Mouse (Mus musculus) embryonic facial prominence, embryonic 14.5 days (tissue): ENCODE results near the gene Usp48. TPM values are rescaled to one million over a fixed set of nuclear protein-coding genes. Genes with fewer than 3 reads are reported as not detected.

Experiments
- ATAC-seq: fragments of 200-750 bp; cut with Nextera tagmentation; 2 replicates; pipeline ENCODE4 v1.8.0; 2017; ENCODE audit warnings: low read depth, moderate number of reproducible peaks, moderate TSS enrichment
- DNase-seq: peaks from one replicate; pipeline ENCODE4 v3.0.0-alpha.2; 2015; ENCODE audit warnings: low spot score
- H3K27ac ChIP-seq: fragments of 300-500 bp; sonication (generic); replicated peaks from 2 replicates; pipeline ENCODE4 v1.5.1; 2014; ENCODE audit warnings: low read depth, mild to moderate bottlenecking, low read length, moderate library complexity
- H3K27me3 ChIP-seq: fragments of 300-500 bp; sonication (generic); replicated peaks from 2 replicates; pipeline ENCODE4 v1.6.1; 2014; ENCODE audit warnings: low read length; ENCODE audit not compliant: control insufficient read depth, insufficient read depth
- H3K36me3 ChIP-seq: fragments of 300-500 bp; sonication (generic); 2 replicates; pipeline ENCODE4 v1.6.1; 2014; ENCODE audit warnings: low read length, mixed read lengths; ENCODE audit not compliant: control insufficient read depth, insufficient read depth
- H3K4me1 ChIP-seq: fragments of 300-500 bp; sonication (generic); 2 replicates; pipeline ENCODE4 v1.6.1; 2014; ENCODE audit warnings: antibody characterized with exemption, low read length; ENCODE audit not compliant: control insufficient read depth, insufficient read depth
- H3K4me2 ChIP-seq: fragments of 300-500 bp; sonication (generic); 2 replicates; pipeline ENCODE4 v1.6.1; 2014; ENCODE audit warnings: low read depth, mild to moderate bottlenecking, low read length, moderate library complexity, mixed read lengths
- H3K4me3 ChIP-seq: fragments of 300-500 bp; sonication (generic); 2 replicates; pipeline ENCODE4 v1.5.1; 2014; ENCODE audit warnings: low read depth, mild to moderate bottlenecking, low read length
- H3K9ac ChIP-seq: fragments of 300-500 bp; sonication (generic); 2 replicates; pipeline ENCODE4 v1.6.1; 2014; ENCODE audit warnings: low read depth, mild to moderate bottlenecking, low read length, moderate library complexity, mixed read lengths
- H3K9me3 ChIP-seq: fragments of 300-500 bp; sonication (generic); 2 replicates; pipeline ENCODE4 v1.6.1; 2016; ENCODE audit warnings: low read length; ENCODE audit not compliant: control insufficient read depth
- WGBS: fragments of 180-500 bp; shearing (Covaris S2); extraction: QIAGEN DNeasy Blood & Tissue Kit; methylation state at CpG from one replicate; pipeline ENCODE4 v1.1.7; 2014; 5-methylcytosine and 5-hydroxymethylcytosine counted together
- polyA plus RNA-seq: library from polyadenylated mRNA; unstranded; fragments of >200 nt; fragmentation: Nextera tagmentation; extraction: Ambion mirVana; gene quantifications from 2 replicates; pipeline ENCODE4 v1.2.1, GENCODE M21; 2014

Gene Usp48
- polyA plus RNA-seq, 1 experiment from 2014 or later: 59.8 TPM

- peaks cover 84% of the 10 kb centered on the region for H3K36me3 ChIP-seq
- DNase-seq (no peak), ATAC-seq (no peak)
- no peaks in the 10 kb centered on the region for H3K4me1 ChIP-seq
- H3K9ac ChIP-seq: no peak overlapping the region
- no peak overlapping the region for H3K27ac ChIP-seq
- no peak overlapping the region for H3K4me2 ChIP-seq
- no peak overlapping the region for H3K4me3 ChIP-seq
- 45% methylated on average over 8 of the region's 8 CpGs for WGBS
- no peaks in the 10 kb centered on the region for H3K27me3 ChIP-seq
- H3K9me3 ChIP-seq: no peaks in the 10 kb centered on the region
These were observed 34.1 kb downstream of the Usp48 start for GRCm38 (mm10) chr4:137627476-137628235.

GRCm38 (mm10) chr4:137628400-137628799, 34.8 kb downstream of the Usp48 start:
- H3K4me3 ChIP-seq: no peak overlapping the region
- no peaks in the 10 kb centered on the region for H3K9me3 ChIP-seq
- WGBS: 80% methylated on average over 6 of the region's 6 CpGs
- H3K27me3 ChIP-seq: no peaks in the 10 kb centered on the region
- no peak overlapping the region for H3K9ac ChIP-seq
- DNase-seq: no peak
- no peak overlapping the region for H3K27ac ChIP-seq
- peaks cover 84% of the 10 kb centered on the region for H3K36me3 ChIP-seq
- H3K4me2 ChIP-seq: no peak overlapping the region
- H3K4me1 ChIP-seq: no peaks in the 10 kb centered on the region
- no peak for ATAC-seq

GRCm38 (mm10) chr4:137629354-137629753, 35.8 kb downstream of the Usp48 start:
- Histone ChIP-seq H3K36me3 (peaks cover 82% of the 10 kb centered on the region), H3K4me1 (no peaks in the 10 kb centered on the region), H3K9me3 (no peaks in the 10 kb centered on the region), H3K27me3 (no peaks in the 10 kb centered on the region), H3K9ac (no peak overlapping the region), H3K4me2 (no peak overlapping the region), H3K4me3 (no peak overlapping the region), H3K27ac (no peak overlapping the region)
- 73% methylated on average over 7 of the region's 7 CpGs for WGBS
- ATAC-seq (no peak), DNase-seq (no peak)

- Histone ChIP-seq H3K9me3 (no peaks in the 10 kb centered on the region), H3K27ac (no peak overlapping the region), H3K4me3 (no peak overlapping the region), H3K36me3 (peaks cover 82% of the 10 kb centered on the region), H3K9ac (no peak overlapping the region), H3K4me1 (no peaks in the 10 kb centered on the region), H3K27me3 (no peaks in the 10 kb centered on the region), H3K4me2 (no peak overlapping the region)
- DNase-seq (no peak), ATAC-seq (no peak)
- 88% methylated on average over 2 of the region's 2 CpGs for WGBS
These were observed 36.6 kb downstream of the Usp48 start for GRCm38 (mm10) chr4:137630153-137630552.

- Histone ChIP-seq H3K4me1 (no peaks in the 10 kb centered on the region), H3K36me3 (peaks cover 83% of the 10 kb centered on the region), H3K4me3 (no peak overlapping the region), H3K9me3 (no peaks in the 10 kb centered on the region), H3K9ac (no peak overlapping the region), H3K27ac (no peak overlapping the region), H3K27me3 (no peaks in the 10 kb centered on the region), H3K4me2 (no peak overlapping the region)
- DNase-seq (no peak), ATAC-seq (no peak)
- WGBS: 78% methylated on average over 3 of the region's 3 CpGs
These were observed 38.0 kb downstream of the Usp48 start for GRCm38 (mm10) chr4:137631596-137631995.

GRCm38 (mm10) chr4:137633394-137633793, 39.8 kb downstream of the Usp48 start:
- Histone ChIP-seq H3K4me3 (no peak overlapping the region), H3K36me3 (peaks cover 95% of the 10 kb centered on the region), H3K4me2 (no peak overlapping the region), H3K9ac (no peak overlapping the region), H3K9me3 (no peaks in the 10 kb centered on the region), H3K4me1 (no peaks in the 10 kb centered on the region), H3K27me3 (no peaks in the 10 kb centered on the region), H3K27ac (no peak overlapping the region)
- DNase-seq: no peak
- WGBS: 85% methylated on average over 4 of the region's 4 CpGs
- no peak for ATAC-seq

- 82% methylated on average over 3 of the region's 3 CpGs for WGBS
- Histone ChIP-seq H3K9ac (no peak overlapping the region), H3K27ac (no peak overlapping the region), H3K4me3 (no peak overlapping the region), H3K4me1 (no peaks in the 10 kb centered on the region), H3K9me3 (no peaks in the 10 kb centered on the region), H3K27me3 (no peaks in the 10 kb centered on the region), H3K4me2 (no peak overlapping the region), H3K36me3 (peaks cover 94% of the 10 kb centered on the region)
- no peak for ATAC-seq
- no peak for DNase-seq
These were observed 43.0 kb downstream of the Usp48 start for GRCm38 (mm10) chr4:137636597-137636996.

DNA sequence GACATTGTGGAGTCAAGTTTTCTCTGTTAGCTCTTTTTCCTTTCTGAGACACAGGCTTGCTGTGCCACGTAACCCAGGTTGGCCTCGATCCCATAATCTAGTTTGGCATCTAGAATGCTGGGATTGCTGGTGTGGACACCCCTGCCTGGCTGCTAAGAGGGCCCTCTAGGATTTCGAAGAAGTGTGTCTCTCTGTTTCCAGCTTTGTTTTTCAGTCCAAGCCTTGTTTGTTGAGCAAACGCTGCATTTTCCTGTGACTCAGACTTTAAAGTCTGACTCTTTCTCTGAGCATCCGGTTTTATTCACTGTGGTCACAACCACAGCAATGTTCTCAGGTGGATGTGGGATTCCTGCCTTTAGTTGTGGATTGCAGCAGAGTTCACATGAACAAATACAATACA, 48.0 kb downstream of the Usp48 start:
- Histone ChIP-seq H3K4me2 (no peak overlapping the region), H3K4me3 (no peak overlapping the region), H3K9me3 (no peaks in the 10 kb centered on the region), H3K36me3 (peaks cover 87% of the 10 kb centered on the region), H3K9ac (no peak overlapping the region), H3K27ac (no peak overlapping the region), H3K4me1 (no peaks in the 10 kb centered on the region), H3K27me3 (no peaks in the 10 kb centered on the region)
- 78% methylated on average over 5 of the region's 5 CpGs for WGBS
- no peak for ATAC-seq
- no peak for DNase-seq

DNA sequence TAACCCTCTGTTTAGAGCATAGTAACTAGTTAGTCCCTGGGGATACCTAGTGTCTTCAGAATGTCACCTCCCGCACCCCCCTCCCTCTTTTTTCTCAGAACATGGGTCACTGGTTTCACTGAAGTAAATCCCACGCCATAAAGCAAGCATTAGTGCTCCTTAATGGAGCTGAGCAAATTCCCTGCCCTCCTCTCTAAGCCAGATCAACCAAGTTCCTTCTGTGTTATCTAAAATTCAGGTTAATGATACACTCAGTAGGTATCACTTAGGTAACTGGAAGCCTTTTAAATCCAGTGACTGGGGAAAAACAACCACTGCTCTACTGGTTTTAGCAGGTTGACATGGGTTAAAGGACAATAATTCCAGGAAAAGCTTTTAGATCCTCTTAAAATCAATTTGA, 48.5 kb downstream of the Usp48 start:
- DNase-seq (no peak), ATAC-seq (no peak)
- no peaks in the 10 kb centered on the region for H3K27me3 ChIP-seq
- H3K4me3 ChIP-seq: no peak overlapping the region
- 77% methylated on average over 2 of the region's 2 CpGs for WGBS
- no peaks in the 10 kb centered on the region for H3K4me1 ChIP-seq
- no peaks in the 10 kb centered on the region for H3K9me3 ChIP-seq
- no peak overlapping the region for H3K9ac ChIP-seq
- H3K4me2 ChIP-seq: no peak overlapping the region
- no peak overlapping the region for H3K27ac ChIP-seq
- peaks cover 86% of the 10 kb centered on the region for H3K36me3 ChIP-seq
